Mouse (Mus musculus) liver, embryonic 11.5 days (tissue): ENCODE results near the gene Lpp. TPM values are rescaled to one million over a fixed set of nuclear protein-coding genes. Genes with fewer than 3 reads are reported as not detected.
A peak's percentile ranks its signal among the peaks of the same experiment; 100 is the strongest.

Experiments used
- ATAC-seq: fragments of 200-750 bp; cut with Nextera tagmentation; replicated peaks from 2 replicates; pipeline ENCODE4 v1.8.0; 2017; ENCODE audit warnings: moderate number of reproducible peaks, mild to moderate bottlenecking, moderate TSS enrichment, moderate library complexity; ENCODE audit not compliant: low FRiP score
- DNase-seq: peaks from one replicate; pipeline ENCODE4 v3.0.0-alpha.2; 2017; ENCODE audit warnings: low spot score
- H3K27ac ChIP-seq: fragments of 300-500 bp; sonication (generic); 2 replicates; pipeline ENCODE4 v1.5.1; 2014; ENCODE audit warnings: mild to moderate bottlenecking, low read depth, low read length, control low read depth
- H3K27me3 ChIP-seq: fragments of 300-500 bp; sonication (generic); replicated peaks from 2 replicates; pipeline ENCODE4 v1.6.1; 2014; ENCODE audit warnings: low read length, mixed read lengths; ENCODE audit not compliant: control insufficient read depth, insufficient read depth
- H3K36me3 ChIP-seq: fragments of 300-500 bp; sonication (generic); 2 replicates; pipeline ENCODE4 v1.6.1; 2014; ENCODE audit warnings: mild to moderate bottlenecking, low read length, moderate library complexity, mixed read lengths; ENCODE audit not compliant: control insufficient read depth, insufficient read depth
- H3K4me1 ChIP-seq: fragments of 300-500 bp; sonication (generic); replicated peaks from 2 replicates; pipeline ENCODE4 v1.6.1; 2014; ENCODE audit warnings: low read length, mixed read lengths; ENCODE audit not compliant: control insufficient read depth, insufficient read depth
- H3K4me2 ChIP-seq: fragments of 300-500 bp; sonication (generic); 2 replicates; pipeline ENCODE4 v1.6.1; 2014; ENCODE audit warnings: mild to moderate bottlenecking, control low read depth, moderate library complexity
- H3K4me3 ChIP-seq: fragments of 300-500 bp; sonication (generic); 2 replicates; pipeline ENCODE4 v1.5.1; 2014; ENCODE audit warnings: low read depth, low read length, control low read depth
- H3K9ac ChIP-seq: fragments of 300-500 bp; sonication (generic); 2 replicates; pipeline ENCODE4 v1.6.1; 2014; ENCODE audit warnings: low read depth, low read length, control low read depth
- H3K9me3 ChIP-seq: fragments of 300-500 bp; sonication (generic); 2 replicates; pipeline ENCODE4 v1.6.1; 2016; ENCODE audit warnings: low read length, inconsistent platforms, mixed read lengths; ENCODE audit not compliant: control insufficient read depth
- WGBS: fragments of 180-500 bp; shearing (Covaris S2); extraction: QIAGEN DNeasy Blood & Tissue Kit; methylation state at CpG from one replicate; pipeline ENCODE4 v1.1.7; 2014; 5-methylcytosine and 5-hydroxymethylcytosine counted together
- polyA plus RNA-seq: library from polyadenylated mRNA; unstranded; fragments of >200 nt; fragmentation: Nextera tagmentation; extraction: Ambion mirVana; gene quantifications from 2 replicates; pipeline ENCODE4 v1.2.1, GENCODE M21; 2014

Gene Lpp
- polyA plus RNA-seq, 1 experiment from 2014 or later, result 21.2 TPM

DNA sequence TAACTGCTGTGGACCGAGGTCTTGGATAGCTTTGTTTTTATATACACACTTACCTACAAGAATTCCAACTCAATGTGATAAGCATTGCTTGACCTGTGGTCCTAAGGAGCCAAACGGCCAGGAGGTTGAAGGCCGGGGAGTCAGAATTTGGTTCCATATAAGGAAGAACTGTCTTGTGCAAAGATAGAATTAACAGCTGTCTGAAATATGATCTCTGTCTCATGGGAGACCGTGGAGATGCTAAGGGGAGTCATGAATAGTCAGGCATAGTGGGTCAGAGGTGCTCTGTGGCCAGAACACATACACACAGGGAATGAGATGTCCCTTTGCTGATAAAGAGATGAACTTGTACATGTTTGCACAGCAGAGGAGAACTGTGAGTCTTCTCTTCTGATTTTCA lies 51.5 kb downstream of the Lpp start:
- Histone ChIP-seq H3K27ac (no peak overlapping the region), H3K36me3 (no peaks in the 10 kb centered on the region), H3K4me1 (peaks cover 13% of the 10 kb centered on the region), H3K4me2 (no peak overlapping the region), H3K9ac (no peak overlapping the region), H3K4me3 (no peak overlapping the region), H3K27me3 (no peaks in the 10 kb centered on the region), H3K9me3 (no peaks in the 10 kb centered on the region)
- WGBS, result 57% methylated on average over 4 of the region's 4 CpGs
- DNase-seq (no peak), ATAC-seq (no peak)

GRCm38 (mm10) chr16:24445473-24445872 lies 52.2 kb downstream of the Lpp start:
- H3K4me1 ChIP-seq, result peaks cover 18% of the 10 kb centered on the region
- 75% methylated on average over 3 of the region's 3 CpGs for WGBS

GRCm38 (mm10) chr16:24446449-24446848 lies 53.1 kb downstream of the Lpp start:
- H3K27me3 ChIP-seq, result no peaks in the 10 kb centered on the region
- H3K4me1 ChIP-seq, result peaks cover 18% of the 10 kb centered on the region
- no peaks in the 10 kb centered on the region for H3K36me3 ChIP-seq
- H3K9ac ChIP-seq, result no peak overlapping the region
- no peaks in the 10 kb centered on the region for H3K9me3 ChIP-seq
- DNase-seq (no peak), ATAC-seq (no peak)
- no peak overlapping the region for H3K27ac ChIP-seq
- H3K4me2 ChIP-seq, result no peak overlapping the region
- WGBS, result 50% methylated on average over 1 of the region's 1 CpGs
- H3K4me3 ChIP-seq, result no peak overlapping the region

More at GRCm38 (mm10) chr16:24445473-24445872, 52.2 kb downstream of the Lpp start:
- no peaks in the 10 kb centered on the region for H3K9me3 ChIP-seq
- no peak overlapping the region for H3K4me3 ChIP-seq
- DNase-seq, result no peak
- no peak overlapping the region for H3K27ac ChIP-seq
- no peak overlapping the region for H3K4me2 ChIP-seq
- H3K36me3 ChIP-seq, result no peaks in the 10 kb centered on the region
- no peaks in the 10 kb centered on the region for H3K27me3 ChIP-seq
- no peak for ATAC-seq
- no peak overlapping the region for H3K9ac ChIP-seq

GRCm38 (mm10) chr16:24447666-24448492 lies 54.6 kb downstream of the Lpp start:
- no peaks in the 10 kb centered on the region for H3K9me3 ChIP-seq
- no peaks in the 10 kb centered on the region for H3K27me3 ChIP-seq
- no peaks in the 10 kb centered on the region for H3K36me3 ChIP-seq
- H3K4me2 ChIP-seq, result no peak overlapping the region
- ATAC-seq, result no peak
- H3K4me3 ChIP-seq, result no peak overlapping the region
- DNase-seq, result no peak
- H3K27ac ChIP-seq, result no peak overlapping the region
- H3K9ac ChIP-seq, result no peak overlapping the region
- H3K4me1 ChIP-seq, result peaks cover 20% of the 10 kb centered on the region
- 36% methylated on average over 7 of the region's 7 CpGs for WGBS

DNA sequence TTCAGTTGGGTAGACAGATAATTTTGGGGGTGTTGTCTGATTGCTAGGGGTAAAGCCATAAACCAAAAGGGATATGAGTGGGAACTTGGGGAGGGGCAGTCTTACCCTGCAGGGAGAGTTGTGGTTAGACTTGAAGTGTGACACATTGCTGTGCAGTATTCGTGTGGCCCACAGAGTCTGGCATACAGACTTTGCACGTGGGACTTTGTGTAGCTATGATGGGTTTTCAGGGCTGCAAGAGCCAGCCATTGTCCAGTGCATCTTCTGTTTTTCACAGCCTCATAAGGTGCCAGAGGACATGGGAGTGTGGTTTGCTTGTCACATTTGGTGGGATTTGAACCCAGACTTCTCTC lies 55.2 kb downstream of the Lpp start:
- WGBS, result 54% methylated on average over 2 of the region's 2 CpGs
- H3K36me3 ChIP-seq, result no peaks in the 10 kb centered on the region
- H3K9ac ChIP-seq, result no peak overlapping the region
- peaks cover 22% of the 10 kb centered on the region for H3K4me1 ChIP-seq
- H3K4me3 ChIP-seq, result no peak overlapping the region
- H3K4me2 ChIP-seq, result no peak overlapping the region
- DNase-seq (no peak), ATAC-seq (no peak)
- no peaks in the 10 kb centered on the region for H3K27me3 ChIP-seq
- H3K27ac ChIP-seq, result no peak overlapping the region
- H3K9me3 ChIP-seq, result no peaks in the 10 kb centered on the region

DNA sequence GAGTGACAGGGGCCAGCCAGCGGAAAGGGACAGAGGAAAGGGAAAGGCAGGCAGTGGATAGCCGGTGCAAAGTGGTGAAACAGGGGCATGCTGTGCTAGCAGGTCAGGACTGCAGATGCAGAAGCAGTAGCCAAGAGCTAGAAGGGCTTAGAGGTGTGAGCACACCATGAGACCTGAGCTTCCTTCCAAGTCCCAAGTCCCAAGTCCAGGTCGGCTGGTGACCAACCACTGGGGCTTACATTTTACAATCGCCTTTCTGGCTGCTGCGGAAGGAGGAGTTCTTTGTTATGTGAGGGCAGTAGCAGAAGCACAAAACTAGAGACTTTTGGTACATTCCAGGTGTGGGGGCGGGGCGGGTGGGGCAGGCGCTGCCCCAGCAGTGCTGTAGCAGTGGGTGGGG lies 56.5 kb downstream of the Lpp start:
- WGBS, result 16% methylated on average over 8 of the region's 8 CpGs

GRCm38 (mm10) chr16:24450256-24450655 lies 56.9 kb downstream of the Lpp start:
- peak overlapping the region; percentile 37 for H3K4me2 ChIP-seq
- ATAC-seq (no peak), DNase-seq (no peak)
- no peak overlapping the region for H3K27ac ChIP-seq
- H3K36me3 ChIP-seq, result no peaks in the 10 kb centered on the region
- H3K27me3 ChIP-seq, result no peaks in the 10 kb centered on the region
- WGBS, result 46% methylated on average over 5 of the region's 5 CpGs
- H3K4me1 ChIP-seq, result peaks cover 30% of the 10 kb centered on the region
- no peak overlapping the region for H3K4me3 ChIP-seq
- no peak overlapping the region for H3K9ac ChIP-seq
- no peaks in the 10 kb centered on the region for H3K9me3 ChIP-seq

More for the DNA sequence above, 56.5 kb downstream of the Lpp start:
- no peak overlapping the region for H3K4me3 ChIP-seq
- DNase-seq, result no peak
- ATAC-seq, result no peak
- peaks cover 29% of the 10 kb centered on the region for H3K4me1 ChIP-seq
- no peaks in the 10 kb centered on the region for H3K9me3 ChIP-seq
- H3K36me3 ChIP-seq, result no peaks in the 10 kb centered on the region
- no peak overlapping the region for H3K27ac ChIP-seq
- H3K27me3 ChIP-seq, result no peaks in the 10 kb centered on the region
- H3K4me2 ChIP-seq, result peak overlapping the region; percentile 37
- H3K9ac ChIP-seq, result no peak overlapping the region

- Histone ChIP-seq H3K4me2 (no peak overlapping the region), H3K4me1 (peaks cover 30% of the 10 kb centered on the region), H3K27me3 (no peaks in the 10 kb centered on the region), H3K9ac (no peak overlapping the region), H3K9me3 (no peaks in the 10 kb centered on the region), H3K4me3 (no peak overlapping the region), H3K27ac (no peak overlapping the region), H3K36me3 (no peaks in the 10 kb centered on the region)
- 81% methylated on average over 5 of the region's 5 CpGs for WGBS
- DNase-seq, result no peak
- no peak for ATAC-seq
Measured at GRCm38 (mm10) chr16:24451123-24451522, 57.8 kb downstream of the Lpp start.

GRCm38 (mm10) chr16:24453536-24453935 lies 60.2 kb downstream of the Lpp start:
- Histone ChIP-seq H3K4me1 (peaks cover 24% of the 10 kb centered on the region), H3K27me3 (no peaks in the 10 kb centered on the region), H3K36me3 (peaks cover 4% of the 10 kb centered on the region; the same call in 1 of the 2 replicates), H3K9ac (no peak overlapping the region), H3K4me3 (no peak overlapping the region), H3K27ac (no peak overlapping the region), H3K9me3 (no peaks in the 10 kb centered on the region), H3K4me2 (no peak overlapping the region)
- DNase-seq (no peak), ATAC-seq (no peak)
- 85% methylated on average over 4 of the region's 4 CpGs for WGBS
